Mouse (Mus musculus) limb, embryonic 12.5 days (tissue): ENCODE results near the gene Erc1. TPM values are rescaled to one million over a fixed set of nuclear protein-coding genes. Genes with fewer than 3 reads are reported as not detected.
"Not testable (repeated sequence)": the region's sequence is repeated elsewhere in the genome, so short reads cannot be mapped to it uniquely, and the experiment has no call there.

ENCODE experiments used
- ATAC-seq: fragments of 200-750 bp; cut with Nextera tagmentation; 2 replicates; pipeline ENCODE4 v1.8.0; 2017; ENCODE audit warnings: low read depth, moderate TSS enrichment; ENCODE audit not compliant: insufficient number of reproducible peaks, insufficient read depth, low FRiP score, low TSS enrichment
- H3K27ac ChIP-seq: fragments of 300-500 bp; sonication (generic); 2 replicates; pipeline ENCODE4 v1.5.1; 2016; ENCODE audit warnings: mild to moderate bottlenecking, moderate library complexity
- H3K27me3 ChIP-seq: fragments of 300-500 bp; sonication (generic); 2 replicates; pipeline ENCODE4 v1.6.1; 2016; ENCODE audit warnings: mild to moderate bottlenecking, moderate library complexity
- H3K36me3 ChIP-seq: fragments of 300-500 bp; sonication (generic); 2 replicates; pipeline ENCODE4 v1.6.1; 2016; ENCODE audit warnings: mild to moderate bottlenecking, moderate library complexity
- H3K4me1 ChIP-seq: fragments of 300-500 bp; sonication (generic); replicated peaks from 2 replicates; pipeline ENCODE4 v1.6.1; 2016
- H3K4me2 ChIP-seq: fragments of 300-500 bp; sonication (generic); 2 replicates; pipeline ENCODE4 v1.6.1; 2016; ENCODE audit warnings: mild to moderate bottlenecking, moderate library complexity
- H3K4me3 ChIP-seq: fragments of 300-500 bp; sonication (generic); replicated peaks from 2 replicates; pipeline ENCODE4 v1.5.1; 2016; ENCODE audit warnings: mild to moderate bottlenecking
- H3K9ac ChIP-seq: fragments of 300-500 bp; sonication (generic); replicated peaks from 2 replicates; pipeline ENCODE4 v1.6.1; 2016; ENCODE audit warnings: mild to moderate bottlenecking, moderate library complexity
- H3K9me3 ChIP-seq: fragments of 300-500 bp; sonication (generic); 2 replicates; pipeline ENCODE4 v1.6.1; 2016; ENCODE audit warnings: mild to moderate bottlenecking, moderate library complexity
- WGBS: fragments of 180-500 bp; shearing (Covaris S2); methylation state at CpG from one replicate; pipeline ENCODE4 v1.1.7; 2016; 5-methylcytosine and 5-hydroxymethylcytosine counted together
- polyA plus RNA-seq: library from polyadenylated mRNA; unstranded; fragments of >200 nt; fragmentation: Nextera tagmentation; extraction: Ambion mirVana; gene quantifications from 2 replicates; pipeline ENCODE4 v1.2.1, GENCODE M21; 2016

The Erc1 gene
- polyA plus RNA-seq, 1 experiment from 2014 or later: 34.6 TPM

DNA sequence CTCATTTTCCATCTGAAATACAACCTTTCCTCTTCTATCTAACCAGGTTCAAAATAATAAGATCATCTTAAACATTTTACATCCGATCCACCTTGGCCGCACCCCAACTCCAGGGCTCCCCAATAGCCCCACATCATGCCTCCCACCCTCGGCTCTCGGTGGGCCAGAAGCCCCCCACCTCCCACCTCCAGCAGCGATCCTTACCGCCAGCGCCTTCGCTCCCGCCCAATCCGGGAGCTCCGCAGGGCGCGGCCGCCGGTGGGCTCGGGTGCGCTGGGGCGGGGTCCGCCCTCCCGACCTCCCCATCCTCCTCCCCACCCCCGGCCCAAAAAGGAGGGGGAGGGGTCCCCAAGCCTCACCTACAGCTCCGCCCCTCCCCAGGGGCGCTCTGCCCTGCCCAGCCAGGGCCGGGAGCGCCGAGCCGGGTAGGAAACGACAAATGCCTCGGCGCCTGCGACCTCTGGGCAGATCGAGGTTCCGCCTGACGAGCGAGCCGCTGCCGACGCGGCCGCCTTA, 391 bp downstream of the Erc1 start:
- Histone ChIP-seq H3K4me2 (peak overlapping the region; percentile 64), H3K36me3 (no peaks in the 10 kb centered on the region), H3K9ac (peak overlapping the region; percentile 80), H3K27ac (peak overlapping the region; percentile 97), H3K4me1 (peaks cover 18% of the 10 kb centered on the region), H3K4me3 (peak overlapping the region; percentile 88), H3K9me3 (no peaks in the 10 kb centered on the region), H3K27me3 (no peaks in the 10 kb centered on the region)
- under 1% methylated on average over 38 of the region's 40 CpGs for WGBS
- ATAC-seq: peak; percentile 24

DNA sequence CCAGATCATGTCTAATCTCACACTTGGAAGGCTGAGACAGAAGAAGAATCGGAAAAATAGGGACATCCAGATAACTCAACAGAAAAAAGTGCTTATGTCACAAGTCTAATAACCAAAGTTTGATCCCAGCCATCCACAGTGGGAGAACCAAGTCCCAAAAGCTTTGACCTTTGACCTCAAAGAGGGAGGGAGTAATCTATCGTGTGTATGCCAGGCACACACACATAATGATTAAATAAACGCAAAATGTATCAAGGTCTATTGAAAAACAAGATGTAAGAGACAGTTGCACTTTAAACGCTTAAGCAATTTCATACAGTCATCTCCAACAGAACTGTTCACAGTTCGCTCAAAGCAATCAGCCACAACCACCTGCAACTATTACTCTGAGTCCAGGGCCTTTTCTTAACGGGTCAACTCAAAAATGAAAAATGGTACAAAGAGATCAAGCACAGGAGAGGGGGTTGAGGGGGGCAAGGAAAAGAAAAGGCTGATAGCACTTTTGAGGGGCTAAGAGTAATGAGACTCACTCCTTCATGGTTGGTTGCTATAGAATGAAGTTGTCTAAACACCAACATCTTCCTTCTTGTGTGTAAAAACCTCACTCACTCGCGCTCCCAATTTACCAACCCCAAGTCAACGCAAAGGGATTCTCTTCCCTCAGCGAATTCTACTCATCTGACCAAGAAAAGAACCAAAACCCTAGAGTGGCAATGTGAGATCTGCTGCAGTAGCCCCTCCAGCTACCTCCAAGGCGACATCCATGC, 1.0 kb downstream of the Erc1 start:
- H3K27ac ChIP-seq: peak overlapping the region; percentile 97

DNA sequence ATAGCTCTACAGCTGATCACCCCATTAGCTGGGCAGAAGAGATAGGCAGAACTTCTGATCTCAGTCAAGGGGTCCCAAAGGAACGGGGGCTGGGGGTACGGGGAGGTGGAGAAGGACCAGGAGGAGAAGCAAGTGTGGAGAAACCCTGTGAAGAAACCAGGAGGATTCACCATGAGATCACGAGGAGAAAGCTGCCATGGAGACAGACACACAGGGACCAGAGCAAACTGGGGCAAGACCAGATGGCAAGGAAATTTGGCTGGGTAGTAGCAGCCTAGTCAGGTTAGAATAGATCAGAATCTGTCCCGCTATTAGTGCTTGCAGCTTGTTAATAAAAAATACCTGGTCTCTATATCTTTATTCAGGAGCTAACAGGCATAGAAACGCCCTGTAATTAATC, 18.0 kb downstream of the Erc1 start:
- Histone ChIP-seq H3K4me1 (no peaks in the 10 kb centered on the region), H3K9me3 (no peaks in the 10 kb centered on the region), H3K27ac (no peak overlapping the region), H3K4me3 (no peak overlapping the region), H3K36me3 (peaks cover under 1% of the 10 kb centered on the region), H3K4me2 (no peak overlapping the region), H3K9ac (no peak overlapping the region), H3K27me3 (no peaks in the 10 kb centered on the region)
- no peak for ATAC-seq
- 85% methylated on average over 5 of the region's 5 CpGs for WGBS

More for the DNA sequence above, 1.0 kb downstream of the Erc1 start:
- peak overlapping the region; percentile 88 for H3K4me3 ChIP-seq
- no peaks in the 10 kb centered on the region for H3K9me3 ChIP-seq
- no peaks in the 10 kb centered on the region for H3K36me3 ChIP-seq
- no peak for ATAC-seq
- no peaks in the 10 kb centered on the region for H3K27me3 ChIP-seq
- H3K4me2 ChIP-seq: peak overlapping the region; percentile 64
- WGBS: 29% methylated on average over 11 of the region's 11 CpGs
- H3K9ac ChIP-seq: peak overlapping the region; percentile 80
- H3K4me1 ChIP-seq: peaks cover 18% of the 10 kb centered on the region

DNA sequence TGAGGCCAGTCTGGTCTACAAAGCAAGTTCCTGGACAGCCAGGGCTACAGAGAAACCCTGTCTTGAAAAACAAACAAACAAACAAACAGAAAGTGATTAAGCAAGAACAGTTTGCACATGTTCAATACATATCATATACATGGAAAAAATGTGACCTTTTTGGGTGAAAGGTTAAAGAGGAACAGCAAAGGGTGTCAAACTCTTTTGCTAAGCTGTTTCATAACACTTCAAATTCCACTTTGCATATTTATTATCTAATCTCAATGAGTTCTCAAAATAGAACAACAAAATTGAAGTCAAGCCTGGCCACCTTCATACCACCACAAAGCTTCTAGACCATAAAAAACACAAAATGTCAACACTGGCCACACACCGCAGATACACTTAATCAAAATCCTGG, 19.8 kb downstream of the Erc1 start:
- H3K27me3 ChIP-seq: no peaks in the 10 kb centered on the region
- no peak for ATAC-seq

DNA sequence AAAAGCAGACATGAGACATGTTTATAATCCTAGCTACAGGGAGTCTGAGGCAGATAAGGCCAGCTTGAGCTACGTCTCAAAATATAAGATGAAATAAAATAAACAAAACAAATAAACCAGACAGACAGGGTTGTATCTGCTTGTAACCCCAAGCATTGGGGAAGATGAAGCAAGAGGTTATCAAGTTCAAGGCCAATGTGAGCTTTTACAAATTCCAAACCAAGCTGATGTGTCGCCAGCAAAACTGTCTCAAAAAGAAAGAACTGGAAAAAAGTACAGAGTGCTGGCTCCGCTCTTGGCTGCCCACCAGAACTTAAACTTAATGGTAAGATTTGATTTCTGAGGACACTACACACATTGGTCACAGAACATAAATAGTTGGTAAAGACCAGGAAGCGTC, 21.3 kb downstream of the Erc1 start:
- no peak overlapping the region for H3K27ac ChIP-seq
- 94% methylated on average over 4 of the region's 4 CpGs for WGBS
- H3K4me2 ChIP-seq: no peak overlapping the region
- H3K4me1 ChIP-seq: no peaks in the 10 kb centered on the region
- no peak overlapping the region for H3K4me3 ChIP-seq
- ATAC-seq: no peak
- no peaks in the 10 kb centered on the region for H3K27me3 ChIP-seq
- H3K9ac ChIP-seq: no peak overlapping the region
- peaks cover 16% of the 10 kb centered on the region for H3K36me3 ChIP-seq
- H3K9me3 ChIP-seq: no peaks in the 10 kb centered on the region

More for the DNA sequence above, 19.8 kb downstream of the Erc1 start:
- no peaks in the 10 kb centered on the region for H3K9me3 ChIP-seq
- H3K9ac ChIP-seq: no peak overlapping the region
- H3K27ac ChIP-seq: no peak overlapping the region
- 93% methylated on average over 1 of the region's 1 CpGs for WGBS
- H3K4me1 ChIP-seq: no peaks in the 10 kb centered on the region
- peaks cover 16% of the 10 kb centered on the region for H3K36me3 ChIP-seq
- H3K4me3 ChIP-seq: no peak overlapping the region
- no peak overlapping the region for H3K4me2 ChIP-seq

DNA sequence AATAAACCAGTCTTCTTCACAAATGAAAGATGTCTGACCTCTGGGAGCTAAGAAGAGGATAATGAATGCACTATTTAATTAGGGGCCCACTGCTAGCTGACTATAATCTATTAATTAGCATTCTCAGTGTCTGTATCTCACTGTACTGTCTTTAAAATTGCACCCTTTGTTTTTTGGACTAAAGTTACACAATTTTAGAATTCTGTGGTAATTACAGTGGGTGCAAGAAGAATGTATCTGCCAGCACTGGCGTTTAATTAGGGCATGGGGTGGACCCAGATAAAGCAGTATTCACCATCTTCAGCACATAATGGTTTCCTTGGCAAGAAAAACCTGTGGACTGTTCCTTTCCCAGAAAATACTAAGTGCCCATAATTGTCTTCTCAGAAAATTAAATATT, 25.8 kb downstream of the Erc1 start:
- no peaks in the 10 kb centered on the region for H3K9me3 ChIP-seq
- WGBS: 78% methylated on average over 1 of the region's 1 CpGs
- H3K4me3 ChIP-seq: no peak overlapping the region
- no peak for ATAC-seq
- H3K27me3 ChIP-seq: no peaks in the 10 kb centered on the region
- H3K9ac ChIP-seq: no peak overlapping the region
- H3K4me1 ChIP-seq: no peaks in the 10 kb centered on the region
- H3K27ac ChIP-seq: no peak overlapping the region
- peaks cover 27% of the 10 kb centered on the region for H3K36me3 ChIP-seq
- no peak overlapping the region for H3K4me2 ChIP-seq

DNA sequence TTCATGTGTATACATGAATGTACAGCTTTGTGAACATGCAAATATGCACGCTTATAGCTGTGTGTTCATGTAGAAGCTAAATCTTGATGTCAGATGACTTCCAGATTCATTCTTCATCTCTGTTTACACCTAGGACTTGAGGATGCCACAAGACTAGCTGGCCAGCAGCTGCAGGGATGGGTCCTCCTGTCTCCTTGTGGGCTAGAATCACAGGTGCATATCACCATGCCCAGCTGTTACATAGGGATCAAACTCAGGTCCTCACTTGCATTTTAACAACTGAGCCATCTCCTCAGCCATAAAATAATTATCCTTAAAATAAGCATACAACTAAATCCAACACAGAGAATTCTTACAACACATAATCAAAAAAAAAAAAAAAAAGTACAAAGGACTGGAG, 26.8 kb downstream of the Erc1 start:
- no peaks in the 10 kb centered on the region for H3K9me3 ChIP-seq
- H3K27me3 ChIP-seq: no peaks in the 10 kb centered on the region
- H3K36me3 ChIP-seq: peaks cover 27% of the 10 kb centered on the region
- H3K9ac ChIP-seq: no peak overlapping the region
- no peaks in the 10 kb centered on the region for H3K4me1 ChIP-seq
- no peak overlapping the region for H3K27ac ChIP-seq
- no peak overlapping the region for H3K4me3 ChIP-seq
- no peak overlapping the region for H3K4me2 ChIP-seq
- ATAC-seq: no peak
- 91% methylated on average over 1 of the region's 1 CpGs for WGBS

DNA sequence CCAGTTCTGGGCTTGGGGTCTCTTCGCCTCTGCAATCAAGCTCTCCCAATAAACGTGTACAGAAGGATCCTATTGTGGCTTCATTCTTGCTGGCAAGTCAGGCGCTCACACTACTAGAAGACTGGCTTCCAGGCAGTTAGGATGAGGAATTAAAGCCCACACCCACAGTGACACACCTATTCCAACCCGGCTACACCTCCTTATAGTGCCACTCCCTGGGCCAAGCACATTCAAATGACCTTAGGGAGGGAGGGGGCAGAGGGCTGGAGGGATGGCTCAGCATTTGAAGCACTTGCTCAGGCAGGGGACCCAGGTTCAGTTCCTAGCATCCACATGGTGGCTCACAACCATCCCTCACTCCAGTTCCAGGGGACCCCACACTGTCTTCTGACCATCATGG, 29.4 kb downstream of the Erc1 start:
- no peak for ATAC-seq
- Histone ChIP-seq H3K4me3 (no peak overlapping the region), H3K9ac (no peak overlapping the region), H3K36me3 (peaks cover 14% of the 10 kb centered on the region), H3K27me3 (no peaks in the 10 kb centered on the region), H3K4me1 (no peaks in the 10 kb centered on the region), H3K9me3 (no peaks in the 10 kb centered on the region), H3K4me2 (no peak overlapping the region), H3K27ac (no peak overlapping the region)
- 96% methylated on average over 4 of the region's 4 CpGs for WGBS

DNA sequence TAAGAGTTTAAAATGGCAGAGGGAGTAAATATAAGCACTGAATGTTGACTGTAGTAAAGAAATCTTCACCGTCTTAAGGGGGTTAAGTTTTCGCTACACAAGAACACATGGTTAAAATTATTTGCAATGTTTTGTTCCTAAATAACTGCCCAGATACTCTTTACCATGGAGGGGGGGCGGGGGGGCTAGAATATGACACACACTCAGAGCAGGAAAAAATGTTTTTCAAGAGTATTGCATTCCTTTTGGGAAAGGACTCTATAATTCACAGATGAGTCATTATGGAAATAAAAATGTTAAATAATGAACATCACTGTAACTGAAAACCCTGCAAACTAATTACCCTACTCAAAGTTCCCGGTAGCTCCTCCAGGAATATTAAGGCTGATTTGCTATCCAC, 32.5 kb downstream of the Erc1 start:
- no peaks in the 10 kb centered on the region for H3K27me3 ChIP-seq

DNA sequence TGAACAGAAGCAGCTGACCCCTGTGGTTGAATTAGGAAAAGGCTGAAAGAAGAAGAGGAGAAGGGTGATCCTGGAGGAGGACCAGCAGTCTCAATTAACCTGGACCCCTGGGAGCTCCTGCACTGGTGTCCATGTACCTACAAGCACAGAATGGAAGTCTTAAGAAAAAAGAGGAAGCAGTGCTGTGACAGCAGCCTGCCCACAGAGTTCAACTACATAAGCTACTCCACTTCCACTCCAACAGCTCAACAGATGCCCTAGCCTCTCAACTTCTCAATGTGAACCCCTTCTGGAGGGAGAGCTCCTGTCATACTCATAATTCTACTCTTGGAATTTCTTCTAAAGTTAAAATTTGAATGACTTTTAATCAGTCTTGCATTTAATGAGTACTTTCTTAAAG, 34.9 kb downstream of the Erc1 start:
- H3K9me3 ChIP-seq, H3K36me3 ChIP-seq, H3K27me3 ChIP-seq, H3K27ac ChIP-seq, H3K4me2 ChIP-seq, H3K4me1 ChIP-seq, H3K9ac ChIP-seq, ATAC-seq, H3K4me3 ChIP-seq: not testable (repeated sequence)

More for the DNA sequence above, 32.5 kb downstream of the Erc1 start:
- Histone ChIP-seq H3K27ac (no peak overlapping the region), H3K4me3 (no peak overlapping the region), H3K4me2 (no peak overlapping the region), H3K9ac (no peak overlapping the region), H3K4me1 (no peaks in the 10 kb centered on the region), H3K9me3 (no peaks in the 10 kb centered on the region), H3K36me3 (peaks cover 11% of the 10 kb centered on the region)
- no peak for ATAC-seq
- 86% methylated on average over 4 of the region's 4 CpGs for WGBS

DNA sequence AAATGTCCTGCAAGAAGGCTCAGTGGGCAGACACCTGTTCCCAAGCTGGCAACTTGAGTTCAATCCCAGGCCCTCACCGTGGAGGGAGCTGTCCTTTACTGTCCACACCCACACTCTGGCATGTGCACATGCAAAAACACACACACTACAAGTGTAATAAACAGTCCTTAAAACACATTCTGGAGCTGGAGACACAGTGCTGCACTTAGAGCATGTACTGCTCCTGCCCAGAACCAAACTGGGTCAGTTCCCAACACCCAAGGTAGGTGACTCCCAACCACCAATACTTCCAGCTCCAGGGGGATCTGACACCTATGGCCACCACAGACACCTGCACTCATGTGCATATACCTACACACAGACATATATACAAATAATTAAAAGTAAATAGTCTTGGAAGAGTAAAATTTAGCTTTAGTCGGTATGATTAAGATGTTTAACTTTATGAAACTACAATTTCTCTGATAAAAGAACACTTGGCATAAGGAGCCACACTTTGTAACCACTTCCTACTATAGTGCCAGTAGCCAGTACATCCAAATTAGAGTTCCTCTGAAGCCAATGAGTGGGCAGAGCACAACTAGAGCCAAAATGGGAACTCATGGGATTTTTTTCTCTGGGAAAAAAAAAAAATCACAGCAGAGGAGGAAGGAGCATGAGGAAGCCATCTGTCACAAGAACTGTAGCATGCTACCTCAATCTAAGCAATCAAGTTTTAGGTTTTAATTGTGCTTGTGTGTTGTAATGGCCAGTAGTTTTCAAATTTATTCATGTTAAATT, 39.1 kb downstream of the Erc1 start:
- no peaks in the 10 kb centered on the region for H3K36me3 ChIP-seq
- no peak overlapping the region for H3K4me2 ChIP-seq
- H3K27me3 ChIP-seq: no peaks in the 10 kb centered on the region
- no peak for ATAC-seq
- no peak overlapping the region for H3K9ac ChIP-seq
- WGBS: 87% methylated on average over 2 of the region's 2 CpGs
- no peak overlapping the region for H3K27ac ChIP-seq
- no peak overlapping the region for H3K4me3 ChIP-seq
- H3K9me3 ChIP-seq: no peaks in the 10 kb centered on the region
- H3K4me1 ChIP-seq: no peaks in the 10 kb centered on the region; the same call in 1 of the 2 replicates
